Mouse (Mus musculus): ENCODE results near the gene Tmem17.

- TF ChIP-seq POLR2A (IDR thresholded peaks at IDR 0.05; ENCODE audit: low read depth, low read length) (no peak), CTCF (IDR thresholded peaks at IDR 0.05; ENCODE audit: borderline replicate concordance, insufficient read depth, low read length) (no peak)
These were observed 28.7 kb downstream of the Tmem17 start for GRCm38 (mm10) chr11:22540600-22540999.
